Mouse (Mus musculus) CH12.LX (cell line): ENCODE results near the gene Adam12. TPM values are rescaled to one million over a fixed set of nuclear protein-coding genes. Genes with fewer than 3 reads are reported as not detected.

Source experiments
- DNase-seq: peaks from one replicate; pipeline ENCODE4 v3.0.0-alpha.2; 2013; ENCODE audit errors: extremely low read depth
- H3K27ac ChIP-seq: 2 replicates; pipeline ENCODE4 v1.5.1; 2012; ENCODE audit warnings: low read depth, mild to moderate bottlenecking, control low read depth, moderate library complexity; ENCODE audit not compliant: insufficient read depth
- H3K27me3 ChIP-seq: replicated peaks from 2 replicates; pipeline ENCODE3; 2012; ENCODE audit warnings: inconsistent platforms
- H3K36me3 ChIP-seq, 2 experiments: replicated peaks in 1 of 2; 2 replicates each; pipeline versions ENCODE3 to v1.6.1; 2012; ENCODE audit warnings: inconsistent platforms in 1 of 2, low read length in 1 of 2, mild to moderate bottlenecking in 1 of 2, mixed read lengths in 1 of 2, moderate library complexity in 1 of 2; ENCODE audit not compliant: control insufficient read depth in 1 of 2, insufficient read depth in 1 of 2
- H3K4me1 ChIP-seq, 2 experiments: 2 replicates each; pipeline ENCODE4 v1.6.1; 2012; ENCODE audit warnings: inconsistent platforms in 1 of 2, moderate library complexity in 1 of 2; ENCODE audit not compliant: insufficient read depth in 2 of 2, control insufficient read depth in 1 of 2
- H3K4me2 ChIP-seq: 2 replicates; pipeline ENCODE4 v1.6.1; 2012; ENCODE audit warnings: low read depth, mild to moderate bottlenecking, control low read depth; ENCODE audit not compliant: poor library complexity, insufficient read depth, severe bottlenecking
- H3K4me3 ChIP-seq, 3 experiments: fragments of 150-350 bp in 1 of 3; sonication (generic) in 1 of 3; replicated peaks in 1 of 3; 2 replicates each; pipeline versions ENCODE3 to v1.5.1; 2011 to 2012; ENCODE audit warnings: low read depth in 2 of 3, low read length in 2 of 3, mild to moderate bottlenecking in 2 of 3, moderate library complexity in 2 of 3, control low read depth in 1 of 3, improper control_type of control experiment in 1 of 3, inconsistent platforms in 1 of 3, mixed read lengths in 1 of 3; ENCODE audit not compliant: poor library complexity in 1 of 3
- H3K79me2 ChIP-seq: replicated peaks from 2 replicates; pipeline ENCODE4 v1.6.1; 2012; ENCODE audit warnings: mild to moderate bottlenecking, moderate library complexity; ENCODE audit not compliant: control insufficient read depth, poor library complexity, insufficient read depth, severe bottlenecking; ENCODE audit errors: extremely low read depth
- H3K9ac ChIP-seq: 2 replicates; pipeline ENCODE4 v1.6.1; 2012; ENCODE audit warnings: low read depth, mild to moderate bottlenecking, control low read depth, moderate library complexity; ENCODE audit not compliant: insufficient read depth
- H3K9me3 ChIP-seq: replicated peaks from 2 replicates; pipeline ENCODE3; 2012; ENCODE audit warnings: low read length, inconsistent platforms, mixed read lengths
- CHD1 ChIP-seq: IDR thresholded peaks from 2 replicates; pipeline ENCODE4 v1.6.1; 2012; ENCODE audit warnings: low read depth, low read length, improper control_type of control experiment, inconsistent platforms
- CHD2 ChIP-seq: IDR thresholded peaks from 2 replicates; pipeline ENCODE4 v1.6.1; 2011; ENCODE audit warnings: low read length, improper control_type of control experiment
- GABPA ChIP-seq: IDR thresholded peaks from 2 replicates; pipeline ENCODE4 v1.6.1; 2012; ENCODE audit warnings: low read depth, low read length, improper control_type of control experiment, inconsistent platforms; ENCODE audit not compliant: insufficient replicate concordance
- JUN ChIP-seq: IDR thresholded peaks from 2 replicates; pipeline ENCODE4 v1.6.1; 2011; ENCODE audit warnings: low read depth, mild to moderate bottlenecking, low read length, improper control_type of control experiment, moderate library complexity; ENCODE audit not compliant: insufficient read depth
- MAFK ChIP-seq: IDR thresholded peaks from 2 replicates; pipeline ENCODE4 v1.6.1; 2011; ENCODE audit warnings: low read length, improper control_type of control experiment; ENCODE audit not compliant: insufficient replicate concordance
- MEF2A ChIP-seq: IDR thresholded peaks from 2 replicates; pipeline ENCODE4 v1.6.1; 2014; ENCODE audit warnings: low read depth, mild to moderate bottlenecking, inconsistent platforms, low read length, improper control_type of control experiment, borderline replicate concordance
- NELFE ChIP-seq: IDR thresholded peaks from 2 replicates; pipeline ENCODE4 v1.6.1; 2011; ENCODE audit warnings: low read depth, low read length, improper control_type of control experiment
- PAX5 ChIP-seq: IDR thresholded peaks from 2 replicates; pipeline ENCODE4 v1.6.1; 2012; ENCODE audit warnings: low read length, inconsistent platforms, mixed read lengths
- POLR2AphosphoS2 ChIP-seq: IDR thresholded peaks from 2 replicates; pipeline ENCODE4 v1.6.1; 2011; ENCODE audit warnings: low read depth, low read length, improper control_type of control experiment
- SIN3A ChIP-seq: IDR thresholded peaks from 2 replicates; pipeline ENCODE4 v1.6.1; 2012; ENCODE audit warnings: low read length, improper control_type of control experiment, inconsistent platforms
- UBTF ChIP-seq: IDR thresholded peaks from 2 replicates; pipeline ENCODE4 v1.6.1; 2012; ENCODE audit warnings: low read depth, mild to moderate bottlenecking, inconsistent platforms, low read length, improper control_type of control experiment, moderate library complexity
- USF1 ChIP-seq: IDR thresholded peaks from 2 replicates; pipeline ENCODE4 v1.6.1; 2014; ENCODE audit warnings: low read depth, mild to moderate bottlenecking, inconsistent platforms, low read length, improper control_type of control experiment
- ZC3H11A ChIP-seq: IDR thresholded peaks from 2 replicates; pipeline ENCODE4 v1.6.1; 2012; ENCODE audit warnings: low read depth, mild to moderate bottlenecking, inconsistent platforms, low read length, improper control_type of control experiment
- ZMIZ1 ChIP-seq: IDR thresholded peaks from 2 replicates; pipeline ENCODE4 v1.6.1; 2012; ENCODE audit warnings: low read depth, mild to moderate bottlenecking, inconsistent platforms, low read length, improper control_type of control experiment
- ZNF384 ChIP-seq: IDR thresholded peaks from 2 replicates; pipeline ENCODE4 v1.6.1; 2012; ENCODE audit warnings: low read depth, low read length, improper control_type of control experiment, inconsistent platforms
- dilution Hi-C: fragments of 300-500 bp; cut with MboI; formaldehyde crosslinking; loops from 2 replicates; pipeline ENCODE4 v1.14.3; 2020; ENCODE audit warnings: low sequenced_read_pairs; ENCODE audit not compliant: extremely low pct_unique_long_range_greater_than_20kb, extremely low pct_ligation_motif_present
- in situ Hi-C: fragments of 300-500 bp; cut with MboI; formaldehyde crosslinking; loops from 3 replicates; pipeline ENCODE4 v1.14.3; 2019; ENCODE audit warnings: low sequenced_read_pairs, low pct_ligation_motif_present, low pct_unique_long_range_greater_than_20kb, mixed read lengths
- polyA plus RNA-seq: library from polyadenylated mRNA; unstranded; fragments of >175 nt; gene quantifications from 2 replicates; pipeline ENCODE4 v1.2.1, GENCODE M21; 2012; ENCODE audit warnings: low read depth; ENCODE audit not compliant: insufficient read length
- total RNA-seq, 2 experiments: library from RNA; depleted of rRNA; stranded (reverse); fragments of 300-350 nt in 1 of 2; fragments of >200 nt in 1 of 2; gene quantifications; 2 replicates each; pipeline ENCODE4 v1.2.3; 2012 to 2014

Adam12 gene
- total and polyA plus RNA-seq, 3 experiments: not detected

GRCm38 (mm10) chr7:133870265-133870664, 361.7 kb downstream of the Adam12 start:
- H3K27ac ChIP-seq: no peak overlapping the region
- H3K4me3 ChIP-seq: no peak overlapping the region
- peaks cover 38% of the 10 kb centered on the region for H3K27me3 ChIP-seq
- H3K36me3 ChIP-seq: no peaks in the 10 kb centered on the region
- H3K9me3 ChIP-seq: peaks cover 17% of the 10 kb centered on the region
- in situ Hi-C loops: loop anchor here (25.0 kb wide), 1 partner anchor 1617 kb away; no protein-coding TSS in a partner anchor
- H3K9ac ChIP-seq: no peak overlapping the region
- no peaks in the 10 kb centered on the region for H3K79me2 ChIP-seq
- TF ChIP-seq PAX5 (no peak), CHD1 (no peak), GABPA (no peak), JUN (no peak), SIN3A (no peak)
- TF ChIP-seq, all 38 proteins: peak for 0
- Histone ChIP-seq H3K4me2 (no peak overlapping the region), H3K4me1 (no peaks in the 10 kb centered on the region; a peak in 1 of 4 replicates)
- dilution Hi-C loops: no loop called here
- no peak for DNase-seq

GRCm38 (mm10) chr7:133863684-133864083, 368.3 kb downstream of the Adam12 start:
- Histone ChIP-seq H3K36me3 (no peaks in the 10 kb centered on the region), H3K79me2 (no peaks in the 10 kb centered on the region), H3K4me2 (no peak overlapping the region), H3K27me3 (peaks cover 18% of the 10 kb centered on the region), H3K27ac (no peak overlapping the region), H3K4me1 (no peaks in the 10 kb centered on the region; a peak in 1 of 4 replicates), H3K4me3 (no peak overlapping the region), H3K9ac (no peak overlapping the region), H3K9me3 (peaks cover 11% of the 10 kb centered on the region)
- no peak for DNase-seq
- in situ Hi-C loops: loop anchor here (25.0 kb wide), 1 partner anchor 1624 kb away; no protein-coding TSS in a partner anchor
- dilution Hi-C loops: no loop called here
- TF ChIP-seq USF1 (no peak), CHD2 (no peak), JUN (no peak)

- dilution Hi-C loops: no loop called here
Measured at GRCm38 (mm10) chr7:133863151-133863550, 368.8 kb downstream of the Adam12 start.

More at GRCm38 (mm10) chr7:133863151-133863550, 368.8 kb downstream of the Adam12 start:
- H3K79me2 ChIP-seq: no peaks in the 10 kb centered on the region
- DNase-seq: no peak
- no peak overlapping the region for H3K27ac ChIP-seq
- TF ChIP-seq JUN (no peak), POLR2AphosphoS2 (no peak), MAFK (no peak), ZMIZ1 (no peak), ZC3H11A (no peak), NELFE (no peak), UBTF (no peak), MEF2A (no peak), ZNF384 (no peak)
- TF ChIP-seq, all 38 proteins: peak for 0
- Histone ChIP-seq H3K4me2 (no peak overlapping the region), H3K9ac (no peak overlapping the region), H3K36me3 (no peaks in the 10 kb centered on the region), H3K27me3 (peaks cover 20% of the 10 kb centered on the region), H3K4me1 (no peaks in the 10 kb centered on the region; a peak in 1 of 4 replicates), H3K9me3 (peaks cover 11% of the 10 kb centered on the region), H3K4me3 (no peak overlapping the region)
- in situ Hi-C loops: loop anchor here (25.0 kb wide), 1 partner anchor 1624 kb away; no protein-coding TSS in a partner anchor
